Mouse (Mus musculus): ENCODE data around the gene Rtp2. TPM values are rescaled to one million over a fixed set of nuclear protein-coding genes. Genes with fewer than 3 reads are reported as not detected.
"Not testable (repeated sequence)": the region's sequence is repeated elsewhere in the genome, so short reads cannot be mapped to it uniquely, and the experiment has no call there.

Rtp2 gene
- polyA plus RNA-seq, 1 experiment = not detected

- TF ChIP-seq POLR2A (IDR thresholded peaks at IDR 0.05; ENCODE audit: low read depth, low read length) (no peak), CTCF (IDR thresholded peaks at IDR 0.05; ENCODE audit: borderline replicate concordance, insufficient read depth, low read length) (no peak)
- H3K27ac ChIP-seq (ENCODE audit: insufficient read depth, low read length) = no peak overlapping the region
- H3K4me1 ChIP-seq (ENCODE audit: control insufficient read depth, insufficient read depth, low read length) = no peaks in the 10 kb centered on the region
- no peak overlapping the region for H3K4me3 ChIP-seq (ENCODE audit: insufficient read depth, low read length)
Measured at GRCm38 (mm10) chr16:23921697-23922096, 10.5 kb downstream of the Rtp2 start.

GRCm38 (mm10) chr16:23919418-23919817 is 12.8 kb downstream of the Rtp2 start:
- no peak overlapping the region for H3K27ac ChIP-seq (ENCODE audit: insufficient read depth, low read length)
- no peak overlapping the region for H3K4me3 ChIP-seq (ENCODE audit: insufficient read depth, low read length)
- TF ChIP-seq CTCF (IDR thresholded peaks at IDR 0.05; ENCODE audit: borderline replicate concordance, insufficient read depth, low read length) = no peak
- no peak for TF ChIP-seq POLR2A (IDR thresholded peaks at IDR 0.05; ENCODE audit: low read depth, low read length)
- H3K4me1 ChIP-seq (ENCODE audit: control insufficient read depth, insufficient read depth, low read length) = no peaks in the 10 kb centered on the region

DNA sequence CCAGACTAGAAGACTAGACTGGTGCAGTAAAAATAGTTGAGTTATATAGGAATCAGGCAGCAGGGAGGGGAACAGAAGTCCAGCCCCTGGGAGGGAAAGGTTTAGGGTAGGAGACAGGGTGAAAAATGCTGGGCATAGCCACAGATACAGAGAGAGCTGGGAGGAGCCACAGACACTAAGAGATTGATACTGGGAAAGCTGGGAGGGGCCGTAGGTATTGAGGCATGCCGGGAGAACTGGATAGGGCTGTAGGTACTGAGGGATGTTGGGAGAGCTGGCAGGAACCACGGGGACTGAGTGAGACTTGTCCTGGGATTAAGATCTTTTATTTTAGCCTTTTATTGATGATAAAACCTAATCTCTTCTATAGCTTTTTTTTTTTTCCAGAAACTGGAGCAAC is 18.8 kb downstream of the Rtp2 start:
- no peak for TF ChIP-seq POLR2A (IDR thresholded peaks at IDR 0.05; ENCODE audit: low read depth, low read length)
- TF ChIP-seq CTCF (IDR thresholded peaks at IDR 0.05; ENCODE audit: borderline replicate concordance, insufficient read depth, low read length) = no peak
- Histone ChIP-seq H3K4me3 (ENCODE audit: insufficient read depth, low read length) (no peak overlapping the region), H3K4me1 (ENCODE audit: control insufficient read depth, insufficient read depth, low read length) (no peaks in the 10 kb centered on the region), H3K27ac (ENCODE audit: insufficient read depth, low read length) (no peak overlapping the region)

DNA sequence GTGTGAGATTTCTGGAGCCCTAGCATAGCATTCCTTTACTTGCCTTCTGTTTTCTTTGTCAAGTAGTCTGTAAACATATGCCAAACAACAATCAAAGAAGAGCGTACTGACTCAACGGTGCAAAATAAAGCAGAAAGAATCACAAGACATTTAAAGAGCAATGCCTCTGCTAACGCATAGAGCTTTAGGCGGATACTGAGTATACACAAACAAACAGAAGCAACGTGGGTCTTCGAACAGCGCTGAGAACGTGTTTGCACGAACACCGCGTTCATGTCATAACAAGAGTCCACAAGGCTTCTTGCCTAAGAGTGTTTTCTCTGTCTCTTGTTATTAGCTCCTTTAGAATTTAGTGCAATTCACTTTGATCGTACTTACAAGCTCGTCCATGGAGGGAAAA is 19.5 kb downstream of the Rtp2 start:
- TF ChIP-seq POLR2A (IDR thresholded peaks at IDR 0.05; ENCODE audit: low read depth, low read length) (no peak), CTCF (IDR thresholded peaks at IDR 0.05; ENCODE audit: borderline replicate concordance, insufficient read depth, low read length) (no peak)
- Histone ChIP-seq H3K4me1 (ENCODE audit: control insufficient read depth, insufficient read depth, low read length) (no peaks in the 10 kb centered on the region), H3K27ac (ENCODE audit: insufficient read depth, low read length) (no peak overlapping the region), H3K4me3 (ENCODE audit: insufficient read depth, low read length) (no peak overlapping the region)

GRCm38 (mm10) chr16:23909015-23909354 is 23.2 kb downstream of the Rtp2 start:
- not testable (repeated sequence) for H3K4me3 ChIP-seq (ENCODE audit: insufficient read depth, low read length); H3K27ac ChIP-seq (ENCODE audit: insufficient read depth, low read length); H3K4me1 ChIP-seq (ENCODE audit: control insufficient read depth, insufficient read depth, low read length)

GRCm38 (mm10) chr16:23908076-23909014 is 23.8 kb downstream of the Rtp2 start:
- H3K4me3 ChIP-seq (ENCODE audit: insufficient read depth, low read length); H3K27ac ChIP-seq (ENCODE audit: insufficient read depth, low read length); H3K4me1 ChIP-seq (ENCODE audit: control insufficient read depth, insufficient read depth, low read length): not testable (repeated sequence)

DNA sequence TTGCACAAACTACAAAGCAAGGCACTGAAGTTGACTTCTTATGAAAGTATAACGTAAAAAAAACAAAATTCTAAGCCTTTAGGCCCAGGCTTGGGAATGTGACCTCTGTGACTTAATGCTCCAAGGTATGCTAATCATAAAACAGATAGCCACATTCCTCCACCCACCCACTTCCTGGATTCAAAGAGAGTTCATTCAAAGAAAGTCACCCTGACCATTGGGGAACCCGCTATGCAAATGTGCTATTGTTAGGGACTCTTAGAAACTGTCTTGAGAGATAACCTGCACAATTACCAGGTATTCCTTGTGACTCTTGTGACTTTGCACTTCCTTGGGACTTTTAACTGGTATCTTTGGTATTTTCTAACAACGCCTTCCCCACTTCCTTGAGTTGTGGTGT is 25.6 kb downstream of the Rtp2 start:
- H3K4me3 ChIP-seq (ENCODE audit: insufficient read depth, low read length); H3K27ac ChIP-seq (ENCODE audit: insufficient read depth, low read length); H3K4me1 ChIP-seq (ENCODE audit: control insufficient read depth, insufficient read depth, low read length): not testable (repeated sequence)

GRCm38 (mm10) chr16:23901411-23901810 is 30.8 kb downstream of the Rtp2 start:
- no peak overlapping the region for H3K4me3 ChIP-seq (ENCODE audit: insufficient read depth, low read length)
- no peak for TF ChIP-seq CTCF (IDR thresholded peaks at IDR 0.05; ENCODE audit: borderline replicate concordance, insufficient read depth, low read length)
- TF ChIP-seq POLR2A (IDR thresholded peaks at IDR 0.05; ENCODE audit: low read depth, low read length) = no peak
- H3K27ac ChIP-seq (ENCODE audit: insufficient read depth, low read length) = no peak overlapping the region
- H3K4me1 ChIP-seq (ENCODE audit: control insufficient read depth, insufficient read depth, low read length) = 0 out of 2 replicates have a peak, but pooled peaks cover 3% of the 10 kb centered on the region

DNA sequence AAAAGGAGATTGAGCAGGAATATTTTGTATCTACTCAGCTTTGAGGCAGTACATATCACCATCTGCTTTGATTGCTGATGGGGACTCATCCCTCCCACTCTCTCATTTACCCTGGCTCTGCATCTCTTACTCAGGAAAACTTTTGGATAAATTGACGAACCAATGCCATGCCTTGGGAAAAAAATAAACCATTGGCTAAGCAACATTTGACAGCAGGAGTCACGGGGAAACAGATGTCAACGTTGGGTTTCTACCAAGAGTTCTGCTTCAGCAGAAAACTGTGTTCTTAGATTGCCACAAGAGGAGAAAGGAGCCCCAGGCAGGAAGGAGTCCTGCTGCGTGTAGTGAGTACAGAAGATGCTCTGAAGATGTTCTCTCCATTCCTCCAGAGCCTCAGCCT is 32.1 kb downstream of the Rtp2 start:
- H3K27ac ChIP-seq (ENCODE audit: insufficient read depth, low read length) = no peak overlapping the region
- H3K4me1 ChIP-seq (ENCODE audit: control insufficient read depth, insufficient read depth, low read length) = 0 out of 2 replicates have a peak, but pooled peaks cover 3% of the 10 kb centered on the region
- no peak overlapping the region for H3K4me3 ChIP-seq (ENCODE audit: insufficient read depth, low read length)
- TF ChIP-seq CTCF (IDR thresholded peaks at IDR 0.05; ENCODE audit: borderline replicate concordance, insufficient read depth, low read length) (no peak), POLR2A (IDR thresholded peaks at IDR 0.05; ENCODE audit: low read depth, low read length) (no peak)

DNA sequence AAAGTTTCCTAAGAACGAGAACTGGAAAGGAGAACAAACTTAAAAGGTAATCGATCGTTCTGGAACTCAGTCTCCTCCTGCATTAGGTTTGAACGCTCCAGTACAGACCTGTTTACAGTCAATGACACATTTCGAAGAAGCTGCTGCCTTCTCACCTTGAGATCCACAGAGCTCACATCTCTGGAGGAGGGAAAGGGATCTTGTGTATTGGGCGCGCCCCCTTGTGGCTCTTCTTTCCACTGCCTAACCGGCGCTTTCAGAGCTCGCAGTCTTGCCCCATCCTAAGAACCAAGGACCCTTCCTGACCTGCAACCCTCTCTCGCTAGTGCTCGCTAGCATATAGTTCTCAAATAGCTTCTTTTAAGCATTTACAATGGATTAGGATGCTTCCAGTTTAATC is 33.4 kb downstream of the Rtp2 start:
- no peak overlapping the region for H3K27ac ChIP-seq (ENCODE audit: insufficient read depth, low read length)
- no peak overlapping the region for H3K4me3 ChIP-seq (ENCODE audit: insufficient read depth, low read length)
- TF ChIP-seq POLR2A (IDR thresholded peaks at IDR 0.05; ENCODE audit: low read depth, low read length) = no peak
- TF ChIP-seq CTCF (IDR thresholded peaks at IDR 0.05; ENCODE audit: borderline replicate concordance, insufficient read depth, low read length) = peak; percentile 62
- H3K4me1 ChIP-seq (ENCODE audit: control insufficient read depth, insufficient read depth, low read length) = 0 out of 2 replicates have a peak, but pooled peaks cover 3% of the 10 kb centered on the region

All from embryonic fibroblast, embryonic 13.5 days (primary cell).